Mouse (Mus musculus) adrenal gland (tissue): ENCODE measurements around the gene Nrbf2.

Source experiments
- intact Hi-C: fragments of 180-260 bp; cut with DNase I; formaldehyde crosslinking; loops from one replicate; pipeline ENCODE4 v1.15.1; 2025
- long read RNA-seq, 2 experiments: library from polyadenylated mRNA; unstranded; transcript quantifications; one replicate each; pipeline ENCODE4 v2.0.0; 2020; ENCODE audit warnings: borderline replicate concordance in 1 of 2; ENCODE audit not compliant: insufficient replicate concordance in 1 of 2

The Nrbf2 gene
- long read RNA-seq, experiment 1, transcript Nrbf2-201 (4 exons, 1,813 nt), result major isoform, 51 of 55 reads
- long read RNA-seq, experiment 1, partial matches to known transcripts, result 0 of 55 reads
- long read RNA-seq, experiment 1, other reads (novel, unspliced or antisense), result 4 of 55 reads
- long read RNA-seq, experiment 2, transcript Nrbf2-201 (4 exons, 1,813 nt), result major isoform, 62 of 65 reads
- long read RNA-seq, experiment 2, partial matches to known transcripts, result 0 of 65 reads
- long read RNA-seq, experiment 2, other reads (novel, unspliced or antisense), result 3 of 65 reads

DNA sequence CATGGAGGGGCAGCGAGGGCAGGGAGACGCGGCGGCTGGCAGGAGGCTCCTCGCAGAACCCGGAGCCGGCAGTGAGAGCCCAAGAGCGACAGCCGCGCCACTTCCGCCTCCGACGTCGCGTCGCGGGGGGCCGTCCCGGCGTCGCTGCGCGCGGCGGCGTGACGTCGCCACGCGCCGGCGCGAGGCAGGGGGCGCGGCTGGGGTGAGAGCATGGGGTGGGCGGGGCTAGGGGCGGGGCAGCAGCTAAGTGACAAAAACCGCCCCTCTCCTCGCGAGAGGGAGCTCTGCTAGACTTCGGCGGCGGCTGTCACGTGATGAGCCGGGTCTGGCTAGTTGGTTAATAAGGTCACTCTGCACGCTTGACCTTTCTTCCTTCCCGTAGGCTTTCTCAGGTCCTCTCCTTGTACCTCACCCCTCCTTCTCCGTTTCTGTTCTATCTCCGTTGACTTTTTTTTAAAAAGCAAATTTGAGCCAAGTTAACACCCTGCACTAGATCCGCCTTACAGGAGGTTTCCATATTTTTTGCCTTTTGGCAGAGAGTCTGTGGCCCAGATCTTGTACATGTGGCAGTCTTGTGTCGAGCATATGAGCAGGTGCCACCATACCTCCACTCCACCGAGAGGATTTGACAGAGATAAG is at the start of gene Nrbf2:
Gene Nrbf2 (minus strand): TSS at position 130 of the 639 bp plus-strand sequence.
- intact Hi-C loops, result no loop called here

DNA sequence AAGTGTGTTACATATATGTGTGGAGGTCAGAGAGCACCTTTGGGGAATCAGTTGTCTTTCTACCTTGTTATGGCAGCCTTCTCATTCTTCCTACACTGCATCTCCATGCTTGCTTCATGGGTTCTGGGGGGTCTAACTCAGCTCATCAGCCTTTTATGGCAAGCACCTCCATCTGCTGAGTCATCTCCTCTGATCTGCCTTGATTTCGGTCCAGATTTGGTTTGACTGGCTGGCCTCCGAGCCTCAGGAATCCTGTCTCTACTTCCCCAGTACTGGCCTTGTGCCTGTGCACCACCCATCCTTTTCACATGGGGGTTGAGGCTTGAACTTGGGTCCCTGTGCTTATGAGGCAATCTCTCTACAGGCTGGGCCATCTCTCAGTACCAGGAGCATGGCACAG is 45.5 kb upstream of the Nrbf2 start:
- intact Hi-C loops, result no loop called here

DNA sequence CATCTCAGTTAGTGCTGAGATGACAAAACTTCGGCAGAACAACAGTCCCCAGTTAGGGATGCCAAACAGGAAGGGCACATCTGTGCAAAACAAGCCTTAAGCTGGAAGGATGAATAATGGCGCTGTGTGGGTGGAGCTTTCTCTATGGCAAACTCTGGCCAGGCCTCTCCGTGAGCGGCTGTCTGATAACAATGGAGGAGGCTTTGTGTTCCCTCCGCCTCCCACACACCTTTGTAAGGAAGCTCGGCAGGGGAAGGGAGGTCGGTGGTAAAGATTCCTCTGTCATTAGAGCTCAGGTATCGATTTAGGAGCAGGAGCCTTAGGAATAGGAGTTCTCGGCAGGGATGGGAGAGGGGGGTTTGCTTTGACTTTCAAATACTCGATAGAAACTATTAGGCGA is 44.6 kb upstream of the Nrbf2 start:
- intact Hi-C loops, result no loop called here

DNA sequence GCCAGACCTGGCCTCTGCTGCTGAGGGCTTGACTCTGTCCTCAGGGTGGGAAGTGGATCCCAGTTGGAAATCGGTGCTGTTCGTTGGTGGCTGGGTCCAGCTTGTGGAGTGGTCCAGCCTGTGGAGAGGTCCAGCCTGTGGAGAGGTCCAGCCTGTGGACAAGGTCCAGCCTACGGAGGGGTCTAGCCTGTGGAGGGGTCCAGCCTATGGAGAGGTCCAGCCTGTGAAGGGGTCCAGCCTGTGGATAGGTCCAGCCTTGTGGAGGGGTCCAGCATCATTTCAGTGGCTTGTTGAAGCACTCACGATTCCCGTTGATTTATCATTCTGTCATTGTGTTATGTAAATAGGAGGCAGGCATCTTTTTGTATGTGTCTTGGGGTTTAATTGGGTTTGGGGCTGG is 43.1 kb upstream of the Nrbf2 start:
- intact Hi-C loops, result no loop called here

DNA sequence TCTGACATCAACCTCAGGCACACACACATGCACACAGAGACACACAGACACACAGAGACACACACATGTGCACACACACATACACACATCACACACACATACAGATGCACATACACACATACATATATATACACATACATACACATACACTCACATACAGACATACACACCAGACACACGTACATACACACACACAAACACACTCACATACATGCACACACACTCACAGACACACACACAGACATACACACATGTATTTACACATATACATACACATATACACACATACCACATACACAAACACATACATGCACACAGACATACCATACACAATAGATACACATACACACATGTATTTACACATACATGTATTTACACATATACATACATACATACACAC is 38.9 kb upstream of the Nrbf2 start:
- intact Hi-C loops, result no loop called here

DNA sequence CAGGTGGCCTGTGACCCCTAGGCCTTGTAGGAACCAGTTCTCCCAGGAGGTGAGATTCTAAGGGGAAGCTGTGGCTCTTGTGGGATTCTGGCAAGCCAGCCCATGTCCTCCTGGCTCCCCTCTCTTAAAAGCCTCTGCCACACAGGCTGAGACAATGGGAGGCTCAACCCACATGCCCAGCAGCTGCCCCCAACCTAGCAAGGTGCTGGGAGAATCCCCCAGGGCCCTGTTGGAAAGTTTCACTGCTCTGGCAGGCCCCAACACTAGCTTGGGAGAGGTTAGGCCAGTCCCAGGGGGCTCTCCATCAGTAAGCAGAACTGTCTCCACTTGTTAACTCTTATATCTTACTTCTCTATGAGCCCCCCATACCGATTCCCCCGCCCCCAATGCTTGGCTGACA is 36.3 kb upstream of the Nrbf2 start:
- intact Hi-C loops, result no loop called here

DNA sequence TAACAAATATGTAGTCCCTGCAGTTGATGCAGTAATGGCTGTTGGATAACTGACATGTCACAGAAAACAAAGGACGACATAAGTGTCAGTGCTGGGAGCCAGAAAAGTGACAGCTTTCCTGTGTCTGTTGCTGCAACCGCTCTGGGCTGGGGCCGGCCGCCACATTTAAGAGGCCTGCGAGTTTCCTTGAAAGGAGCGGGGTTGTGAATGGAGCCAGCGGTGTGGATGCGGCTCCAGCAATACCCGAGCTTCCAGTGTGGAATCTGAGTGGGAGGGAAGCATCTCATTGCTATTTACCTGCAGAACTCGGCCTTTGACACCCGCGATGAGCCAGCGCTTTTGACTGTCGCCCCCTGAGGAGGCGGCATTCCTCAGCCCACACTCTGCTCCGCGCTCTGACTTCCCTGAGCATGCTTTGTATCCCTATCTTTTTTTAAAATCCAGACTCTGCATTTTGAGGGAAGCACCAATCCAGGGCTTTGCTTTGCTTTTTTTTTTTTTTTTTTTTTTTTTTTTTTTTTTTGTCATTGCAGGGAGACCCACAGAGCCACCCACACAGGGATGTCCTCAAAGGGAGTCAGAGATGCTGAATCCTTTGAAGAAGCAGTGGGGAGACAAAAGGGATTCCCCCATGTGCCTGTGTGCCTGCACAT is 35.2 kb upstream of the Nrbf2 start:
- intact Hi-C loops, result no loop called here

DNA sequence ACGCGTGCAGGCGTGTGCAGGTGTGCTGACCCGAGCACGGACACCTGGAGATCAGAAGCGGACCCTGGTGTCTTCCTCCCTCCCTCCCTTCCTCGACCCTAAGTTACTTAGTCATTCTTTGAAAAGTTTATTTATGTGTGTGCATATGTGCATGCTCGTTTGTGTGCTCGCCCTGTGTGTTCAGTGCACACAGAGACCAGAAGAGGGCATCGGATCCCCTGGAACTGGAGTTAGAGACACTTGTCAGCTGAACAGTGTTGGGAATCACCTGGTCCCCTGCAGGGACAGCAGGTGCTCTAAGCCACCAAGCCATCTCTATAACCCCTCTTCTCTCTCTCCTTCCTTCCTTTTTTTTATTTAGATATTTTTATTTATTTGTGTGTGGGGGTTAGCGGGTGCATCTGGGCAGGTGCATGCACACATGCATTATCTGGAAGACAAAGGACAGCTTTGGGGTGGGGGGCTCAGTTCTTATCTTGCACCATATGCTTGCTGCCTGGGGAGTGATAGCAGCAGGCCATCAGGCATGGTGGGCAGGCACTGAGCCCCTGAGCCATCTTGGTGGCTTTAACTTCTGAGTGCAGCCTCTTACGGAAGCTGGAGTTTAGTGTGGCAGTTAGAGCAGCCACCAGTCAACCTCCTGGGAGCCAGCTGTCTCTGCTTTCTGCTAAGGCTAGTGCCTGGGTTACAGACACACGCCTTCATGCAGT is 34.1 kb upstream of the Nrbf2 start:
- intact Hi-C loops, result loop anchor here (5.0 kb wide), 1 partner anchor 218 kb away; the partner anchor contains the start of gene Egr2

DNA sequence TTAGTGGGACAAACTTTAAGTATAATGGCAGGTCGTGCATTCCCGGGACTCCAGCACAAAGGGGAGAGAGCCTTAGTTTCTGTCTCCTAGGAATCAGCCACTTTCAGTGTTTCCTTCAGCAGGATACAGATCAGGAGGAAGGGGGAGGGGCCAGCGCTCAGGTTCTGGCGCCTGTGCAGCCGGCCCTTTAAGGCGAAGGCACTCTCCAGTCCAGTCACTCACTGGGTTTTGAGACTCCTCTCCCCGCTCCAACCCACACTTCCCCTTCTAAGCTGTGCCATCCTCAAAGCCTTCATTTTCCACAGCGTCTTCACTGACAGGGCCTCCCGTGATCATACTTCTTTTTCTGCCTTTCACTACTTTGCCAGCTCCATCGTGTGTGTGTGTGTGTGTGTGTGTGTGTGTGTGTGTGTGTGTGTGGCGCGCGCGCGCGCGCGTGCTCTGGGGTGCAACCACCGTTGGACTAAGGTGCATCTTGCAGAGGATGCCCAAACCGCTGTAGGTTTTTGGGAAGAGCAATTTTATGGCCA is 32.9 kb upstream of the Nrbf2 start:
- intact Hi-C loops, result loop anchor here (2.0 to 5.0 kb wide), 2 partner anchors 219 to 541 kb away; partner anchors contain the start of gene Egr2

DNA sequence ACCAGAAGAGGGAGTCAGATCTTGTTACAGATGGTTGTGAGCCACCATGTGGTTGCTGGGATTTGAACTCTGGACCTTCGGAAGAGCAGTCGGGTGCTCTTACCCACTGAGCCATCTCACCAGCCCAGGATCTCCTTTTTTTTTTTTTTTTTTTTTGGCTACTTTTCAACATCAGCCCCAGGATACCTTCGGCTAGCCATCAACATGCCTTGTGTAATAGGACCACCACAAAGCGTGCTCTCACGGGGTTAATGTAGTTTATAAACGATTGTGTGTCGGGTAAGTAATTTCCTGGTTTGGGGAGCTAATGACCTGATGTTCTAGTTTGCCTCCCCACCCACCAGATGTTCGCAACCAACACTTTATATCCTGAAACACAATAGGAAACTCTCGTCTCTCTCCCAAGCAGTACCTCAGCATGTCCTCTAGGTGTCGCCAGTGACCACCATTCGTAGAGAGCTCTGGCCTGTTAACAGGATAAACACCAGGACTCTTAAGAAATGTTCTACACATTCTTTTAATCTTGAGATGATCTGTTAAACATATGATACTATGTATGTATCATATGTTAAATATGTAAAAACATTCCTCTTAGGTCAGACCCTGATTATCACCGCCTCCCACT is 29.8 kb upstream of the Nrbf2 start:
- intact Hi-C loops, result loop anchor here (1.0 to 5.0 kb wide), 2 partner anchors 222 to 490 kb away; partner anchors contain the start of gene Egr2

DNA sequence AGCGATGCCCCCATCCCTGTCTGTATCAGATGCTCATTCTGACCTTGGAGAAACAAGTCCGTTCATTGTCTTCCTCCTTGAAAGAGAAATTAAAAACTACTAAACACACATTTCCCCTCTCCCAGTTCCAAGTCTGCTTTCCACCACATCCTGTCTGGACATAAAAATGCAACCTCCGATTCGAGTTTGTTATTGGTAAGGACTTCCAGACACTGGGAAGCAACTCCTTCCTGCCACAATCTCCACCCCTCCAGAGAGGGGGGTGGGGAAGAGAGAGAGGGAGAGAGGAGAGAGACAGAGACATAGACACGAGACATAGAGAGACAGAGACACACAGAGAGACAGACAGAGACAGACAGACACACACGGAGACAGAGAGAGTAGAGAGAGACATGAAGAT is 27.4 kb upstream of the Nrbf2 start:
- intact Hi-C loops, result loop anchor here (2.0 kb wide), 1 partner anchor 416 kb away; no protein-coding TSS in a partner anchor

DNA sequence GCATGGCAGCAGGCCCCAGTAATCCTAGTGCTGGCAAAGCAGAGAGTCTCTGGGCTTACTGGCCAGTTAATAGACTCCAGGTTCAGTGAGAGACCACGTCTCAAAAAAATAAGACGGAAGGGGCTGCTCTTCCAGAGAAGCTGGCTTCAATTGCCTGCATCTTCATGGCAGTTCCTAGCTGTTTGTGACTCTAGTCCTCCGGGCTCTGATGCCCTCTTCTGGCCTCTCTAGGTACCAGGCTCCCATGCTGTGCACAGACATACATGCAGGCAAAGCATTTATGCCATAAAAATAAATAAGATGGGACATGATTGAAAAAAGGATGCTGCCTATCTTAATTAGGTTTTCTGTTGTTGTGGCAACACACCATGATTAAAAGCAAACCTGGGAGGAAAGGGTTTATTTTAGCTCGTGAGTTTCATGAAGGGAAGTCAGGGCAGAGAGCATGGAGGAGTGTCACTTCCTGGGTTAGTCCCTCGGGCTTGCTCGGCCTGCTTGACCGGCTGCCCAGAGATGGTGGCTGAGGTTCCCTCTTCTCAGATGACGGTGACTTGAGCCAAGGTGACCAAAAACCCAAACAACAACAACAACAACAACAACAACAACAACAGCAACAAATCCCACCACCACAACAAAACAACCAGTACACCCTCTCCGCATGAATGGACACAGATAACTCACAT is 26.3 kb upstream of the Nrbf2 start:
- intact Hi-C loops, result loop anchor here (2.0 kb wide), 2 partner anchors 47 to 403 kb away; no protein-coding TSS in a partner anchor

DNA sequence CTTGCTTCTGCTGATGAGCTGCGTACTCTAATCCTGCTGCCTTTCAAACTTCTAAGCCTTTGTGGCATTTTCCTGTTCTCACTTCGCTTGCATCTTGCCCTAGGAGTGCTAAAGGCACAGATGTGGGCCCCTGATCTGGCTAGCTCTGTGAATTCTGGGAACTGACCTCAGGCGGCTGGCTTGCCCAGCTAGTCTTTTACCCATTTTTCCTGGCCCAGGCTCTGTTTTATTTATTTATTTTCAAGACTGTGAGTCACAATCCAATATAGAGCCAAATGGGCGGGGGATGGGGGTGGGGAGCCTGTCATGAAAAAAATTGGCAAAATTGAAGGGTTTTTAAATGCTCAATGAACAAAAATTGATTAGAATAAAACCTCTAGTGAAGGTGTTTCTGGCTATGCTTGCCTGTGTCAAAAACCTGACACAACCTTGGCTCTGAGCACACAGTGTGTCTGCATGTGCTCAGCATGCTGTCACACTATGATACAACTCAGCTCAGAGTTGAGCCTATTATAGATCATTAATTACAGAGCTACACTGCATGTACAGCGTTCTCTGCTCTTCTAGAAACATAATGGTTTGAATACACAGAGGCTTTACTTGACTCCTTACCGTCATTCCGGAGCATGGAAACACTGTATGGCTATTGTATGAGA is 24.5 kb upstream of the Nrbf2 start:
- intact Hi-C loops, result loop anchor here (2.0 kb wide), 2 partner anchors 45 to 401 kb away; no protein-coding TSS in a partner anchor

DNA sequence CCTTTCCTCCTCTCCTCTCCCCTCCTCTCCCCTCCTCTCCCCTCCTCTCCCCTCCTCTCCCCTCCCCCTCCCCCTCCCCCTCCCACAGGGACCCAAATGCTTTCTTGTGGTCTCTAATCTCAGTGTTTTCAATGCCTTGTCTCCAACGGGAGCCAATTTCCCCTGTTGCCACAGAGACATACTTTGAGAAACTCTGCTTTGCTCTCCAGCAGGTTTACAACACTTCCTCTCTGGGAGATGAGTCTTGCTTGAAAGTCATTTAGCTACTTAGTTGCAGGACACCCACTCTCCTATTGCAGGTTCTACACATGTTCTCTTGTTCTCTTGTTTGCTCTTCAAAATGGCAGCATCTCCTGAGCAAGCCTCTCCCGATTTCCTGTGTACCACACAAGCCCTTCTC is 17.2 kb upstream of the Nrbf2 start:
- intact Hi-C loops, result no loop called here

DNA sequence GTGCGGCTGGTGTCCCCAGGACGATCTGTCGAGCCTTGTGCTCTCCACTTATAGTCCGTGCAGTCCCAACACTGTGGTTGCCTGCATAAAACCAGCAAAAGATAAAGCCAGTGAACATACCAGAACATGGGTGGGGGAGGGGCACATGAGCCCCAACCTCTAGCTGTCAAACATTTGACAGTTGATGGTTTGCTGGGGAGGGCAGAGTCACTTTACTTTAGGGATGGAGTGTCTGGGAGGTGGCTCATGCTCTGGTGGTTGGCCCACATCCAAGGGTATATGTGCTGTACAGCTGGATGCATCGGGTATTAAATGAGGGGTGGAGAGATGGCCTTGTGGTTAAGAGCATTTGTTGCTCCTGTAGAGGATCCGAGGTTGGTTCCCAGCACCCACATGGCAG is 15.9 kb upstream of the Nrbf2 start:
- intact Hi-C loops, result no loop called here

DNA sequence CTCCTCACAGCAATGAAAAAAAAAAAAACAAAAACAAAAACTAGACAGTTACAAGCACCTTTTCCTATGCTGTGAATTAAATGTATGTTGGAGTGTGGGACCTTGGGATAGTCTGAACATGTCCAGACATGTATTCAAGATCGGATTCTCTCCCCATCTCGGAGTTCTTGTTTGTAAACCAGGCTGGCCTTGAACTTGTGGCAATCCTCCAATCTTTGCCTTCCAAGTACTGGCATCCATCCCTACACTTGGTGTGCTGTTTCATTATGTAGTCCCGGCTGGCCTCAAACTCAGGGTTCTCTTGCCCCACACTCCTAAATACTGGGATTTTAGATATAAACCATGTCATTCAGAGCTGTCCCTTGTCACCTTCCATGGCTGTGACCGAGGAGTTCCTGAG is 14.2 kb upstream of the Nrbf2 start:
- intact Hi-C loops, result no loop called here

DNA sequence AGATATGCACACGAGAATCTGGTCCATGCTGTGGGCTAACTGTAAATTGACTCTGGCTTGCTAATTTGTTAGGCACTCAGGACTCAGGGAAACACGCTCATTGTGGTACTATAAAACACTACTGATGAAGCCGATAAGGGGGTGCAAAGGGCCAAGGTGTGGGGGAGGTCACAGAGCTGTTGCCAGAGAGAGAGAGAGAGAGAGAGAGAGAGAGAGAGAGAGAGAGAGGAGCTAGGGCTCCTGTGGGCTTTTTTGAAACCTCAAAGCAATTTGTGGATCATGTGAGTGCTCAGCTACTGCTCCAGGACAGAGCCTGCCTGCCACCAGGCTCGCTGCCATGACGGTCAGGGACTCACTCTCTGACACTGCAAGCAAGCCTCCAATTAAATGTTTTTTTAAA is 13.8 kb upstream of the Nrbf2 start:
- intact Hi-C loops, result no loop called here

DNA sequence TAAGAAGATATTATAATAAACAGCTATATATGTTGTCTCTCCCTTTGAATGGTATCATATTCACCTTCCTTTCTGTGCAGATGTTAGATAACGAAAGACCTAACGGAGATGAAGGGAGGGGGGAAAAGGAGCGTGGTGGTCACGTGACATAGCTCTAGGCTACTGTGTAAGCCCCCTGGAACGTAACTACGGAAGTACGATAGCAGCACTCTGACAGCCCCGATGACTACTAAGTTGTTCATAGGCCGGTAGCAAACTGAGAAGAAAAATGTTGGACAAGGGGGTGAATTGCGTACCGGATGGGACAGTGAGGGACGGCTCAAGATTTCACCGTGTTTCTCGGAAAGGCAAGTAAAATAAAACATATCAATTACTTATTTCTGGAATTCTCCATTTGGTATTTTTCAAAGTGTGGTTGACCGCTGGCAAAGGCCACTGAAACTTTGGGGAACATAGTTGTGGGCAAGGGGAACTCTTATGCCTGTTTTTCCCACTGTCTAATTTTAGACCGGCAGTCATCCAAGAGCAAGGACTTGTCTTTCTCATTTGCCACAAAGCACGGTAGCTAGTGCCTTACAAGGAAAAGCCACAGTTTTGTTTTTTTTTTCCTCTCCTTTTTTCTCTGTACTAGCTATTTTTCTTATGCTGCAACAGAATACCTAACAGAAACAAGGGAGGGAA is 12.2 kb upstream of the Nrbf2 start:
- intact Hi-C loops, result no loop called here

DNA sequence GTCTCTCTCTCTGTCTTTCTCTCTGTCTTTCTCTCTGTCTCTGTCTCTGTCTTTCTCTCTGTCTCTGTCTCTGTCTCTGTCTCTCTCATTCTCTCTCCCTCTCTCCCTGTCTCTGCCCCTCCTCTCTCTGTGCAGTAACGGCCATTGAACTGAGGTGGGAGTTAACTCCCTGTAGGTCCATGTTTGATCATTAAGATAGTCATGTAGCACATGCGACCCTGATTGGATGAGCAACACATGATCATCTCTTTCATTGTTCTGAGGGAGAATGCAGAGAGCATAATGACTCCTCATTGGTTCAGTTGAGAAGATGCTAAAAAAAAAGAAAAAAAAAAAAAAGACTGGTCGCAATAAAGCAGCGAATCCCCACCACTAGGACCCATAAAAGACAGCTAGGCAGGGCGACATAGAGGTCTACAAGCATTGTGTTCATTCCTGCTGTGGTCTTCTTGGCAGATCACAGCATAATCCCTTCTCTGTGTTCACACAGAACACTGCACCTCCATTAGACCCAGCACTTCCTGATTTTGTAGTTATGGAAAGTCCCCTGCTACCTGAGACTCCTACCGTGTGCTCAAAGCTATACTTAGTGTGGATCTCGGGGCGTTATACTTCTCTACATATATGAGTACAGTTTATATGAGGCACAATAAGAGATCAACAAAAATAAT is 11.5 kb upstream of the Nrbf2 start:
- intact Hi-C loops, result no loop called here
